Mouse (Mus musculus) adrenal gland, postnatal 4 days (tissue): ENCODE measurements at regions not wholly inside any gene's neighbourhood (a gene's known extent, or its start where the extent isn't known, plus 50 kb on each side); places are given as distances from the start of the nearest gene placed in this dataset.

Experiments
- DNase-seq, 2 experiments: peaks; one replicate each; pipeline ENCODE4 v3.0.0; 2021 to 2022; ENCODE audit warnings: low spot score in 2 of 2, mixed read lengths in 2 of 2

- no peak for DNase-seq
These were observed 67.4 kb upstream of the Spdye4c start for GRCm38 (mm10) chr2:128523425-128524108.

GRCm38 (mm10) chr2:128526100-128526499 lies 64.9 kb upstream of the Spdye4c start:
- no peak for DNase-seq

GRCm38 (mm10) chr2:128526883-128527344 lies 64.1 kb upstream of the Spdye4c start:
- no peak for DNase-seq

GRCm38 (mm10) chr2:128536294-128536693 lies 54.7 kb upstream of the Spdye4c start:
- no peak for DNase-seq

- no peak for DNase-seq
These were observed 53.6 kb upstream of the Spdye4c start for GRCm38 (mm10) chr2:128537425-128537824.

GRCm38 (mm10) chr2:128538736-128539135 lies 52.3 kb upstream of the Spdye4c start:
- no peak for DNase-seq
